28 mouse cellular contexts compared by ENCODE assay signal in genomic region chrX:147538377-147538776, GRCm38 (mm10). TPM values are rescaled to one million over a fixed set of nuclear protein-coding genes. Genes with fewer than 3 reads are reported as not detected.
"Had no signal": no experiment of that assay in that cellular context is flagged by ENCODE, and none has a peak within 500 bp of the region (broad histone marks: within the 10 kb centered on the region; RNA-seq: fewer than 3 reads in every experiment).

No protein-coding gene starts in this region.

- ATAC-seq: forebrain, embryonic 13.5 days; forebrain, embryonic 14.5 days; forebrain, embryonic 15.5 days; forebrain, embryonic 16.5 days; forebrain, postnatal 0 days had no signal

- H3K4me3 ChIP-seq: embryonic facial prominence, embryonic 10.5 days; embryonic facial prominence, embryonic 12.5 days; embryonic facial prominence, embryonic 13.5 days; embryonic facial prominence, embryonic 15.5 days; erythroblast, embryonic 14.5 days; forebrain, embryonic 10.5 days; forebrain, embryonic 12.5 days; forebrain, embryonic 13.5 days; forebrain, embryonic 15.5 days; gastrocnemius, adult 2 months; heart, adult 2 months; heart, embryonic 10.5 days had no signal

- H3K27me3 ChIP-seq: embryonic facial prominence, embryonic 12.5 days; embryonic facial prominence, embryonic 13.5 days; embryonic facial prominence, embryonic 15.5 days; forebrain, embryonic 12.5 days; forebrain, embryonic 13.5 days; forebrain, embryonic 15.5 days had no signal

- H3K36me3 ChIP-seq: embryonic facial prominence, embryonic 10.5 days; embryonic facial prominence, embryonic 12.5 days; embryonic facial prominence, embryonic 13.5 days; embryonic facial prominence, embryonic 15.5 days; forebrain, embryonic 10.5 days; forebrain, embryonic 12.5 days; forebrain, embryonic 15.5 days; heart, embryonic 10.5 days had no signal

- DNase-seq: cerebellum, adult 9-10 months; cerebellum, adult 9-11 months; cerebellum, postnatal 10 days; cerebellum, postnatal 14 days; cerebellum, postnatal 25 days; cerebellum, postnatal 36 days; embryo, embryonic 11 days; forebrain, postnatal 0 days; gastrocnemius, adult 2 months; gastrocnemius, postnatal 10 days; gastrocnemius, postnatal 14 days; gastrocnemius, postnatal 25 days; gastrocnemius, postnatal 36 days; heart, adult 11 months; heart, adult 18-20 months; heart, adult 2 months had no signal

- H3K4me2 ChIP-seq: embryonic facial prominence, embryonic 12.5 days; embryonic facial prominence, embryonic 13.5 days; embryonic facial prominence, embryonic 15.5 days; forebrain, embryonic 12.5 days; forebrain, embryonic 13.5 days; forebrain, embryonic 15.5 days had no signal

RNA-seq across cellular contexts. Expression of gene Lrch2, which starts 15.5 kb away (rescaled TPM):
- polyA plus RNA-seq: erythroblast, embryonic 14.5 days had no signal
